Mouse (Mus musculus) embryonic facial prominence, embryonic 13.5 days (tissue): Measurements from ENCODE around the gene Mms22l. TPM values are rescaled to one million over a fixed set of nuclear protein-coding genes. Genes with fewer than 3 reads are reported as not detected.
"Not testable (repeated sequence)": the region's sequence is repeated elsewhere in the genome, so short reads cannot be mapped to it uniquely, and the experiment has no call there.

Experiments used
- ATAC-seq: fragments of 200-750 bp; cut with Nextera tagmentation; 2 replicates; pipeline ENCODE4 v1.8.0; 2017; ENCODE audit warnings: low read depth; ENCODE audit not compliant: insufficient number of reproducible peaks, insufficient read depth, low FRiP score, low TSS enrichment
- H3K27ac ChIP-seq: fragments of 300-500 bp; sonication (generic); 2 replicates; pipeline ENCODE4 v1.5.1; 2015; ENCODE audit warnings: moderate library complexity, mild to moderate bottlenecking, inconsistent platforms
- H3K27me3 ChIP-seq: fragments of 300-500 bp; sonication (generic); 2 replicates; pipeline ENCODE4 v1.6.1; 2015; ENCODE audit warnings: mild to moderate bottlenecking, inconsistent platforms
- H3K36me3 ChIP-seq: fragments of 300-500 bp; sonication (generic); 2 replicates; pipeline ENCODE4 v1.6.1; 2015; ENCODE audit warnings: mild to moderate bottlenecking, inconsistent platforms
- H3K4me1 ChIP-seq: fragments of 300-500 bp; sonication (generic); 2 replicates; pipeline ENCODE4 v1.6.1; 2015; ENCODE audit warnings: inconsistent platforms
- H3K4me2 ChIP-seq: fragments of 300-500 bp; sonication (generic); 2 replicates; pipeline ENCODE4 v1.6.1; 2015; ENCODE audit warnings: moderate library complexity, mild to moderate bottlenecking, inconsistent platforms
- H3K4me3 ChIP-seq: fragments of 300-500 bp; sonication (generic); 2 replicates; pipeline ENCODE4 v1.5.1; 2015; ENCODE audit warnings: mild to moderate bottlenecking, inconsistent platforms
- H3K9ac ChIP-seq: fragments of 300-500 bp; sonication (generic); 2 replicates; pipeline ENCODE4 v1.6.1; 2015; ENCODE audit warnings: mild to moderate bottlenecking, inconsistent platforms
- H3K9me3 ChIP-seq: fragments of 300-500 bp; sonication (generic); 2 replicates; pipeline ENCODE4 v1.6.1; 2016; ENCODE audit warnings: inconsistent platforms
- WGBS: fragments of 180-500 bp; shearing (Covaris S2); methylation state at CpG from one replicate; pipeline ENCODE4 v1.1.7; 2015; ENCODE audit warnings: mixed read lengths; 5-methylcytosine and 5-hydroxymethylcytosine counted together
- polyA plus RNA-seq: library from polyadenylated mRNA; unstranded; fragments of >200 nt; fragmentation: Nextera tagmentation; extraction: Ambion mirVana; gene quantifications from 2 replicates; pipeline ENCODE4 v1.2.1, GENCODE M21; 2015

Gene Mms22l
- 25.8 and 29.3 TPM in 2 replicates for polyA plus RNA-seq

DNA sequence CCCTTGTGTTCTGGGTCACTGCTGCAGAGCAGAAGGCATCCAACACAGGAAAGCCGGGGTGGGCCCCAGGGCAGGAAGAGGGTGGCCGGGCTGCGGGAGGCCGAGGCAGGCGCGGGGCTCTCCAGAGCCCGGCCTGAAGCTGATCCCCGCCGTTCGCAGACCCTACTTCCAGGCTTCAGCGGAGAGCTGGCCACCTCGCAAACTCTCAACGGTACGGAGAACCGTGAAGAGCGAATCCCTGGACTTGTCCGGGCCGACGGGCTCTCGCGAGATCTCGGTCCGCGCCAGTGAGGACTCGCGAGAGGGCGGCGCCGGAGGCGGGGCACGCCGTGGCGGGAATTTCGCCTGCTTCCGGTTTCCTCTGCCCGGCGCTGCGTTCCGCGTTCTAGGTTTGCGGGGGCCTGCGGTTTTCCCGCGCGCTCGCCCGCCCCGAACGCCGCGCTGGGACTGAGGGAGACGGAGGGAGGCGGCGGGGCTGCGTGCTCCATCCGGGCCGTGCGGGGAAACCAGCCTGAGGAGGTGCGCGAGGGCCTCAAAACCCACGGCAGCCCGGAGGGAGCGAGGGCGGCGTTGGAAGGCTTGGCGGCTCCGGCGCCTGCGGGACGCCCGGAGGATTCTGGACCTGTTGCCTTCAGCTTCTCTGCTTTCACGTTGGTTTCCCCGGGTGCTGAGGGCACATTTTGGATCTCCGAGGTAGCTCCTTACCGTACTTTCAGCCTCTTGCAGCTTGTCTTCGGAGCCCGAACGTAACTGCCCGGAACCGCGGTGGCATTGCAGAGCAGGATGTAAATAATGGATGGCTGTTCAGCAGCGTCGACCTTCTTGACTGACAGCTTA, at the start of gene Mms22l:
Gene Mms22l, plus strand, starts transcription at position 336 of the 837 bp plus-strand sequence.
- no peaks in the 10 kb centered on the region for H3K9me3 ChIP-seq
- H3K4me1 ChIP-seq = peaks cover 4% of the 10 kb centered on the region; the same call in 1 of the 2 replicates
- peaks cover 4% of the 10 kb centered on the region; the same call in 1 of the 2 replicates for H3K36me3 ChIP-seq
- H3K9ac ChIP-seq = peak within 1 kb of the TSS; percentile 97
- H3K4me2 ChIP-seq = peak within 1 kb of the TSS; percentile 75
- H3K27ac ChIP-seq = peak within 1 kb of the TSS; percentile 98
- H3K27me3 ChIP-seq = no peaks in the 10 kb centered on the region
- peak; percentile 96 for ATAC-seq
- H3K4me3 ChIP-seq = peak within 1 kb of the TSS; percentile 86
- under 1% methylated on average over 83 of the region's 83 CpGs for WGBS

DNA sequence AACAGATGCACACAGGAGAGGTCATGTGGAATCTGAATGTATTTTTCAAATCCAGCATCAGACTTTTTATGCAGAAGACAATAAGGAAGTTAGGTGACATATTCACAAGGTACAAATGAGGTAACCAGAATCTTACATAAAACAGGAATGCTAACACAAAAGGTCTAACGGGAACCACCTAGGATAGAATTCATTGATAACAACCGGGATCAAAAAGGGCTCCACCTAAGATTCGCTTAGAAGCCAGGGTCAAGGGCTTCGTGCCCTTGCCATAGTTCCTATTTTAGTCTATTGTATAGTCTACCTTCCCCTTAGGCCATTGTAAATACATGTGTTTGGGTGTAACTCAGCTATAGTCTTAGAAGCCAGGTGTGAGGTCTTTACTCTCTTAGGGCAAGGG, 12.2 kb upstream of the Mms22l start:
- not testable (repeated sequence) for H3K9me3 ChIP-seq, H3K27me3 ChIP-seq, ATAC-seq, H3K4me1 ChIP-seq, H3K36me3 ChIP-seq, H3K27ac ChIP-seq, H3K4me2 ChIP-seq, H3K9ac ChIP-seq, H3K4me3 ChIP-seq
- WGBS = 88% methylated on average over 4 of the region's 4 CpGs

DNA sequence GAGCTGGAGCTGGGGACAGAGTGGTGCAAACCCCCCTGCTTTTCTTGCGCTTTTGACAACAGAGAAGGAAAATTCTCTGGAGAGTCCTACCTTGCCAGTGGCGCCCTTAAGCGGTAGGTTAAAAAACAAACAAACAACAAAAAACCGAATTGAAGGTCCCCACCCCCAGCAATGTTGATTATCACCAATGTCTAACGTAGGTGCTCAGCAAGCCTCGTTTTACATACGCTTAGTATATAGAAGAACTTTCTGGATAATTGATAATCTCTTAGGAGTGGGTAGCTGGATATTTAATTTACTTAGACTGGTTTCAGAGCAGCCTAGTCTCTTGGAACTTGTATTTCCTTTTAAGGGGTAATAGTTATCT, 685 bp downstream of the Mms22l start:
- peak overlapping the region; percentile 86 for H3K4me3 ChIP-seq
- no peaks in the 10 kb centered on the region for H3K27me3 ChIP-seq
- peaks cover 4% of the 10 kb centered on the region; the same call in 1 of the 2 replicates for H3K4me1 ChIP-seq
- H3K9me3 ChIP-seq = no peaks in the 10 kb centered on the region
- H3K36me3 ChIP-seq = peaks cover 4% of the 10 kb centered on the region; the same call in 1 of the 2 replicates
- WGBS = under 1% methylated on average over 7 of the region's 7 CpGs
- peak overlapping the region; percentile 98 for H3K27ac ChIP-seq
- peak overlapping the region; percentile 97 for H3K9ac ChIP-seq
- no peak; the same call in 1 of the 2 replicates for ATAC-seq
- H3K4me2 ChIP-seq = peak overlapping the region; percentile 75

DNA sequence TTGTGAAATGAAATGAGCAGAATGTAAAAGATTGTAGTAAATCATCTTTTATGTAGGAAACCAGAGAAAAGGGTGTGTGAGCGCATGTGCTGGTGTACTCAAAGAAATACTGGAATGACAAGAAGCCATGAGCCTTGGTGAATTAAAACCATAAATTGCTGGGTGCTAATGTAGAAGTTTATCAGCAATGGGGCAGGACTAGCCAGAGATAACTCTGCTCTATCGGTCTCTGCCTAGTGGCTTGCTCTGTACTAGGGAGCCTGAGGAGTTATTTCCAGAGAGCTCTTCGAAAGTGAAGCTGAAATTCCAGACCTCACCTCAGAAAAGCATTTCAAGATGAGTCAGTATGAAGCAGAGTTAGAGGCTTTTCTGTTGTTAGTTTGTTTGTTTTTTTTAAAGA, 12.9 kb downstream of the Mms22l start:
- H3K4me2 ChIP-seq = no peak overlapping the region
- WGBS = 87% methylated on average over 3 of the region's 3 CpGs
- no peaks in the 10 kb centered on the region for H3K9me3 ChIP-seq
- H3K36me3 ChIP-seq = peaks cover 36% of the 10 kb centered on the region
- no peak overlapping the region for H3K27ac ChIP-seq
- no peaks in the 10 kb centered on the region for H3K27me3 ChIP-seq
- no peak overlapping the region for H3K4me3 ChIP-seq
- ATAC-seq = no peak
- H3K4me1 ChIP-seq = no peaks in the 10 kb centered on the region
- H3K9ac ChIP-seq = no peak overlapping the region

DNA sequence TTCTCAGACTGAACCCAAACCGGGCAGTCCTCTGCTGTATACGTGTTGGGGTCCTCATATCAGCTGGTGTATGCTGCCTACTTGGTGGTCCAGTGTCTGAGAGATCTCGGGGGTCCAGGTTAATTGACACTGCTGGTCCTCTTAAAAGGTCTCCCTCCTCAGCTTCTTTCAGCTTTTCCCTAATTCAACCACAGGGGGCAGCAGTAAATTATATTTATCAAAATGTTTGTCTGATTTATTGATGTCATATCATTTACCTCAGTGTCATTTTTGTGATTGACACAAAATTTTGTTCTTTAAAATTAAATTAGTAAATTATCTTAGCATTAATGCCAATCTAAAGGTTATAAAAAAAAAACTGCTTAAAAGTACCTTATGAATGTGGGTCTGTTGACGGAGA, 40.7 kb downstream of the Mms22l start:
- Histone ChIP-seq H3K9ac (no peak overlapping the region), H3K4me2 (no peak overlapping the region), H3K27ac (no peak overlapping the region), H3K4me1 (no peaks in the 10 kb centered on the region), H3K27me3 (no peaks in the 10 kb centered on the region), H3K4me3 (no peak overlapping the region), H3K9me3 (no peaks in the 10 kb centered on the region), H3K36me3 (peaks cover 17% of the 10 kb centered on the region)
- 84% methylated on average over 4 of the region's 4 CpGs for WGBS
- no peak for ATAC-seq

DNA sequence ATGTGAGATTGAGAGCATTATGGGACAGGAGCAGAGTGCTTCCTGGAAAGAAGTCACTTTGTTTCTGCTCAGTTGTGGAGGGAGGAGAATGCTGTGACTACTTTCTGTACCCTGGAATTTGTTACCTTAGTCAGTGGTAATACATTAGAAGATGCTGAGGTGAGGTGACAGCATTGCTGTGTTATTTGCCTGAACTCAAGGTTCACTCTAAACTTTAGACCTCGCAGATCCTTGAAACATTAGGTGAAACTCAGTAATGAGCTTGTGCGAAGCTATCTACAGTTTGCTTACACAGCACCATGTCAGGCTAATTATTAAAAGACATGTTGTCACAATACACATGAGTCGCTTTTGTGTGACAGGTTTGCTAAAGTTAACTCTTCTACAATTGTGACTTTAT, 47.2 kb downstream of the Mms22l start:
- WGBS = 86% methylated on average over 3 of the region's 3 CpGs
- Histone ChIP-seq H3K9me3 (no peaks in the 10 kb centered on the region), H3K27ac (no peak overlapping the region), H3K4me1 (no peaks in the 10 kb centered on the region), H3K36me3 (no peaks in the 10 kb centered on the region), H3K4me3 (no peak overlapping the region), H3K9ac (no peak overlapping the region), H3K4me2 (no peak overlapping the region), H3K27me3 (no peaks in the 10 kb centered on the region)
- ATAC-seq = no peak

DNA sequence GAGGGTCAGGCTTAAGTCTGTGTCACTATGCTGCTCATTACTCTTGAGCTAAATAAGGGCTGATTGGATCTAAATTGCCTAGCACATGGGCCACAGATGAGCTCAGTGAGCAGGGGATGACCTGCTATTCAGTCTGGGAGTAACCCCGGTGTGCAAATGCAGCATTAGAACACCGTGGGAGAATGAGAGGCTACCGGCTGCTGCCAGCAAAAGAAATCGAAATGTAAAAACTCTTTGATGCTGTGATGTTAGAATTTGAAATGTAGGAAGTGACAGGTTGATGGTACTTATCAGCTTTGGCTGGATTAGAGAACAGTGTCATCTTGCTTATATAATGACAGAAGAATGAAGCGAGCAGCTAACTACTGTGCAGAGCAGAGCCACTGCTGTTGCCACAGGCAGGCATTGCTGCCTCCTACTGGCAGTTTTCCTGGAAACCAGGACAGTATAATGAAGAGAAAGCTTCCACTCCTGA, 48.5 kb downstream of the Mms22l start:
- Histone ChIP-seq H3K4me2 (no peak overlapping the region), H3K27me3 (no peaks in the 10 kb centered on the region), H3K9me3 (no peaks in the 10 kb centered on the region), H3K36me3 (no peaks in the 10 kb centered on the region), H3K27ac (no peak overlapping the region), H3K9ac (no peak overlapping the region), H3K4me3 (no peak overlapping the region), H3K4me1 (no peaks in the 10 kb centered on the region)
- 60% methylated on average over 5 of the region's 5 CpGs for WGBS
- ATAC-seq = no peak

DNA sequence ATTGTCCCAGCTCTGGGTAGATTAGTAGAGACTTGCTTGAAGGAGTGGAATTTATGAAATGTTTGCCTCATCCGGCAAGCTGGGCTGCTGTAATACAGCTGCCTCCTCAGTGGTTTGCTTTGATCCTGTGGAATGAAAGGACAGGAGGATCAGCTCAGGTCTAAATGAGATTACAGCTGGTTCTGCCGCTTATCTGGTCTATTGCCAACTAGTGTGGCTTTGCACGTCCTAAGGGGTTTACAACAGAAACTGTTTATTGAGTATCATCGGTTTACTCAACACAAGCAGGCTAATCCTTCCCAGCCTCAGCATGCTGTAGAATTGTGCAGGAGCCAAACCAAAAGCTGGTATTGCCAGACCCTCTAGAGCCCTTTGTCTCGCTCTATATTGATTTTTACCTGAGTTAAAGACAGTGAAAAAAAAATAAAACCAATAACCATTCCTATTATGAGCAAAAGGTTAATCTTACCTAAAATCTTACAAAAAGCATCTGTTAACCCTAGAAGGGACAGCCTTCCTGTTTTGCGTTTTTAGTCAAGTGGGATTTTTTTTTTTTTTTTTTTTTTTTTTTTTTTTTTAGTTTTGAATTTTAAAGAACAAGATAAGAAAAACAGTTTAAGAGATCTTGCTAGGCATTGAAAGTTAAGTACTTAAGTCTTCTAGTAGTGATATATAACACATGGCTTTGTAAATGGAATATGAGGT, 60.0 kb downstream of the Mms22l start:
- Histone ChIP-seq H3K27me3 (no peaks in the 10 kb centered on the region), H3K4me1 (peaks cover 4% of the 10 kb centered on the region; the same call in 1 of the 2 replicates), H3K9me3 (no peaks in the 10 kb centered on the region), H3K4me3 (no peak overlapping the region), H3K27ac (no peak overlapping the region), H3K9ac (no peak overlapping the region), H3K4me2 (0 out of 2 replicates have a peak overlapping the region, but pooled peaks have one; percentile 5), H3K36me3 (no peaks in the 10 kb centered on the region)
- peak; percentile 67; the same call in 1 of the 2 replicates for ATAC-seq
- 35% methylated on average over 6 of the region's 6 CpGs for WGBS

DNA sequence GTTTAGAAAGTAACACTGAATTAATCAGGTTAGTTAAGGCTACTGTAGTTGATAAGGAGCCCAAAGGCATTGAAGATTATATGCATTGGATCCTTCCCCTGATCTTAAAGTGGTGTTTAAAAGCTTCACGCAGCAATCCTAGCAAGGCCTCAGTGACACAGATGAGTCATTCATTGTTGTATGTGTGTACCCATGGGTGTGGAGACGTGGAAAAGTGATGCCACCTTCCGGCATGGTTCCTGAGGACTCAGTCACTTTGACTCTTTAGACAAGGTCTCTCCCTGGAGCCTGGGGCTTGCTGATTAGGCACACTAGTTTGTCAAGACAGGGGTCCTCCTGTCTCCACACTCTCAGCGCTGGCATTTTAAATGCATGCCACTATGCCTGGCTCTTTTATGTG, 60.9 kb downstream of the Mms22l start:
- no peak for ATAC-seq
- 75% methylated on average over 4 of the region's 4 CpGs for WGBS
- H3K27me3 ChIP-seq = no peaks in the 10 kb centered on the region
- no peak overlapping the region for H3K27ac ChIP-seq
- no peak overlapping the region for H3K4me2 ChIP-seq
- no peaks in the 10 kb centered on the region for H3K36me3 ChIP-seq
- H3K4me3 ChIP-seq = no peak overlapping the region
- H3K4me1 ChIP-seq = peaks cover 4% of the 10 kb centered on the region; the same call in 1 of the 2 replicates
- no peak overlapping the region for H3K9ac ChIP-seq
- H3K9me3 ChIP-seq = no peaks in the 10 kb centered on the region

DNA sequence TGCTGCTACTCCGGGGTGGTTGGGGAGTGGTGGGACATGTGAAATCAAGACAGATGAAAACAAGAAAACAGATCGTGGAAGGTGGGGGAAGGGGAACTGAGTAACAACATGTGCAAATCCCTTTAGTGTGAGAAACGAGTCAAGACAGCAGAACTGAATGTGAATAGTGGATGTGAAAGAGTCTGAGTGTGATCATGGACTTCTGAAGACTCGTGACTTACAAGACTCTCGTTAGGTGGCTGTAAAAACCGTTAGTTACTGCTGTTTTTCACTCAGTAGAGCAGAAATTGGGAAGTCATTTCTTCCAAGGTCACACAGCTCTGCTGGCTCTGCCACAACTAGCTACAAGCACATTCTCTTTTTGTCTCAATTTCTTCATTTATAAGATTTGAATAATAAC, 71.8 kb downstream of the Mms22l start:
- H3K9ac ChIP-seq = no peak overlapping the region
- no peaks in the 10 kb centered on the region for H3K27me3 ChIP-seq
- H3K9me3 ChIP-seq = no peaks in the 10 kb centered on the region
- no peak for ATAC-seq
- H3K4me3 ChIP-seq = no peak overlapping the region
- 59% methylated on average over 6 of the region's 6 CpGs for WGBS
- no peak overlapping the region for H3K4me2 ChIP-seq
- H3K27ac ChIP-seq = no peak overlapping the region
- H3K4me1 ChIP-seq = no peaks in the 10 kb centered on the region
- H3K36me3 ChIP-seq = no peaks in the 10 kb centered on the region

DNA sequence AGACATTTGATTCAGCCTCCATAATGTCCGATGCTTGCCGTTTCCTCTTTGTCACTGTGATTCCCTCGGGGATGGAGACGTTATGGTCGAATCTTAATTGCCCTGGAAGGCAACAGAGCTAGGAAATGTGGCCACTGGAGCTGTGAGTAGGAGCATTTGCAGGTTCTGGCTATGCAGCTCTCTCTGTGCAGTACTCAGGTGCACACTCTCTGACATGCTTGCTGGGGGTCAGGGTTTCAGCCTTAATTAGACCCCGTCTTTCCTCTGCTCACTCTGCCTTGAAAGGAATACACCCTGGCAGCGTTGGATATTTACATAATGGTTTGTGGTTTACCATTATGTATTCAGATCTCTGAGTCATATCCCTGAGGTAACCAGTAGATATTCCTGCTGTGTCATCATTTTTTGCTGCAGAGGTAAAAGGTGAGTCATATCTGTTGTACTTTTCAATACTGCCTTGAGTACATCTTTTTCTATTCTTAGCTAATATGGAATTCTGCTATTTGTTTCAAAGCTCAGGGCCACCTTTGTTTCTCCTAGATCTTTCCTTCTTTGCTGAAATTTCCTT, 72.8 kb downstream of the Mms22l start:
- H3K27me3 ChIP-seq = no peaks in the 10 kb centered on the region
- no peaks in the 10 kb centered on the region for H3K9me3 ChIP-seq
- WGBS = 75% methylated on average over 7 of the region's 7 CpGs
- no peak overlapping the region for H3K27ac ChIP-seq
- no peak for ATAC-seq
- H3K9ac ChIP-seq = no peak overlapping the region
- H3K4me2 ChIP-seq = no peak overlapping the region
- no peaks in the 10 kb centered on the region for H3K4me1 ChIP-seq
- no peaks in the 10 kb centered on the region for H3K36me3 ChIP-seq
- no peak overlapping the region for H3K4me3 ChIP-seq
